Mouse (Mus musculus) kidney, adult 2 months (tissue): ENCODE data around the gene Ppp1r1c.

Source experiments
- CTCF ChIP-seq: fragments of 200-500 bp; conservative IDR thresholded peaks from 2 replicates; pipeline ENCODE4 v1.5.1; 2011; ENCODE audit warnings: low read depth, mild to moderate bottlenecking, control low read depth, low read length, moderate library complexity, mixed read lengths; ENCODE audit not compliant: insufficient read depth, insufficient read length
- POLR2A ChIP-seq: fragments of 200-500 bp; IDR thresholded peaks from one replicate; pipeline ENCODE4 v1.6.1; 2011; ENCODE audit warnings: low read depth, low read length, control low read depth

GRCm38 (mm10) chr2:79690838-79691237 lies 16.7 kb upstream of the Ppp1r1c start:
- TF ChIP-seq POLR2A (no peak), CTCF (no peak)
